Mouse (Mus musculus): ENCODE measurements around the gene Gm48552. TPM values are rescaled to one million over a fixed set of nuclear protein-coding genes. Genes with fewer than 3 reads are reported as not detected.
A peak's percentile ranks its signal among the peaks of the same experiment; 100 is the strongest.

The Gm48552 gene
- total RNA-seq (2021), result 1 to 10 TPM; 5.5 to 8.1 TPM
- long read RNA-seq, experiment 1, partial matches to known transcripts, result 0 of 2 reads
- long read RNA-seq, experiment 1, other reads (novel, unspliced or antisense), result 0 of 2 reads
- long read RNA-seq, experiment 2, partial matches to known transcripts, result 0 of 1 reads
- long read RNA-seq, experiment 2, other reads (novel, unspliced or antisense), result 0 of 1 reads

DNA sequence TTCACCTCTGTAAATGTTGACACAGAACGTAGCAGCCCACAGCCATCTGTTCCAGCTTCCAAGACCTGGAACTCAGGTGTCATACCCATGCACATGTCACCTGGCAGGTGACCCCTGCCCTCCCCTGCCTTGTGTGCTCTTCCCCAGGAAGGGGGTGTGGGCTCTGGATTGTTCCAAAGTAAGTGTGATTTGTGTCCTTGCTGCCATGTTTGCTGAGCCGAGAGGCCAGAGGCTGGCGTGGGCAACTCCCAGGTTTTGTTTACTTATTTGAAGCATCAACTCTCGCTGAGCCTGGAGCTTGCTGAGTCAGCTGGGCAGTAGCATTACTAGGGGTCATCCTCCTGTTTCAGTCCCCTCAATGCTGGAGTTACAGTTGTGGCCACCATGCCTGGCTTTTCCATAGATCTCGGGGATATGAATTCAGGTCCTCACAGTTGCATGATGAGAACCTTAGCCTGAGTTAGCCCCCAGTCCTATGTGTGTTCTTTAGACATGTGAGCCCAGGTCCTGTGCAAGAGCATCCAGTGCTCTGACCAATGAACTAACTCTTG is at the start of gene Gm48552:
Gene Gm48552 (plus strand): TSS at position 501 of the 551 bp plus-strand sequence.
- Histone ChIP-seq H3K4me3 (no peak within 1 kb of the TSS), H3K27ac (no peak within 1 kb of the TSS; the same call in 1 of the 2 replicates)
- DNase-seq (ENCODE audit: low spot score in 2 of 2), result no peak
- TF ChIP-seq CTCF (conservative IDR thresholded peaks at IDR 0.05), result no peak

- H3K27ac ChIP-seq, result no peak overlapping the region
- H3K4me3 ChIP-seq, result no peak overlapping the region
- DNase-seq (ENCODE audit: low spot score in 2 of 2), result no peak
- no peak for TF ChIP-seq CTCF (conservative IDR thresholded peaks at IDR 0.05)
These were observed 48.1 kb upstream of the Gm48552 start for GRCm38 (mm10) chr10:81340551-81341332.

GRCm38 (mm10) chr10:81341333-81341949 is 47.4 kb upstream of the Gm48552 start:
- Histone ChIP-seq H3K27ac (no peak overlapping the region), H3K4me3 (no peak overlapping the region)
- peak; percentile 92 for TF ChIP-seq CTCF (conservative IDR thresholded peaks at IDR 0.05)
- peak in 1 of 2 experiments; percentile 68 for DNase-seq (ENCODE audit: low spot score in 2 of 2)

- Histone ChIP-seq H3K4me3 (peak within 1 kb of the TSS; percentile 49), H3K27ac (peak within 1 kb of the TSS; percentile 37; the same call in 1 of the 2 replicates)
- no peak for DNase-seq (ENCODE audit: low spot score in 2 of 2)
- TF ChIP-seq CTCF (conservative IDR thresholded peaks at IDR 0.05), result no peak
These were observed 45.9 kb upstream of the Gm48552 start, which contains the start of gene Gipc3 for GRCm38 (mm10) chr10:81342686-81343505. TSS of gene Gipc3 (minus strand) at chr10:81343266.

DNA sequence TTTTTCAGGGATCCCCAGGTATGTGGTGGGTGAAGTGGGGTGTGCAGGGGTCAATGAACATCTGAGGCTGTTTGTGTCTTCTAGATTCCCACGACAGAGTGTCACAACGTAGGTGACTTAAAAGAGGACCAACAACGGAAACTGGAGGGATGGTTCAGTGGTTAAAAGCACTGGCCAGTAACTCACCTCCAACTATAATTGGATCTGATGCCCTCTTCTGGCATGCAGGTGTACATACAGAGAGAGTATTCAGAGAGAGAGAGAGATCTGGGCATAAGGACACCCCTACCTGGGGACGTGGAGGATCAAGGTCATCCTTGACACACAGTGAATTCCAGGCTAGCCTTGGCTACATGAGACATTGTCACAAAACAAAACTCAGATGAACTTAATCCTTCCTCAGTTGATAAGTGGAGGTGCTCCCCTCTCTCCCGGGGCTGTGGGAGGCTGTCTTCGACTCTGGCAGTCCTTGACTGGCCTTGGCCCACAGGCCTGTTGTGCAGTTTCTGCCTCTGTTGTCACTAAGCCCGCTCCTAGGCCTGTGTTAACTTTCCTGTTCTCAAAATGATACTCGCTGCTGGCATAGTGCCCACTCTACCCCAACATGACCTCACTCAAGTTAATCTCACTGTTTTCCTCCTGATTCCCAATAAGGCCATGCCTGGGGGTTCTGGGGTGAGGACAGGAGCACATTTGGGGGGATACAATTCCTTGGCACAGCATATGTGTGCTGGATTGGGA is 44.2 kb upstream of the Gm48552 start:
- no peak for DNase-seq (ENCODE audit: low spot score in 2 of 2)
- TF ChIP-seq CTCF (conservative IDR thresholded peaks at IDR 0.05), result peak; percentile 65
- no peak overlapping the region for H3K4me3 ChIP-seq
- no peak overlapping the region for H3K27ac ChIP-seq

- no peak for DNase-seq (ENCODE audit: low spot score in 2 of 2)
- TF ChIP-seq CTCF (conservative IDR thresholded peaks at IDR 0.05), result no peak
- H3K4me3 ChIP-seq, result no peak overlapping the region
These were observed 43.7 kb upstream of the Gm48552 start for GRCm38 (mm10) chr10:81345162-81345534.

DNA sequence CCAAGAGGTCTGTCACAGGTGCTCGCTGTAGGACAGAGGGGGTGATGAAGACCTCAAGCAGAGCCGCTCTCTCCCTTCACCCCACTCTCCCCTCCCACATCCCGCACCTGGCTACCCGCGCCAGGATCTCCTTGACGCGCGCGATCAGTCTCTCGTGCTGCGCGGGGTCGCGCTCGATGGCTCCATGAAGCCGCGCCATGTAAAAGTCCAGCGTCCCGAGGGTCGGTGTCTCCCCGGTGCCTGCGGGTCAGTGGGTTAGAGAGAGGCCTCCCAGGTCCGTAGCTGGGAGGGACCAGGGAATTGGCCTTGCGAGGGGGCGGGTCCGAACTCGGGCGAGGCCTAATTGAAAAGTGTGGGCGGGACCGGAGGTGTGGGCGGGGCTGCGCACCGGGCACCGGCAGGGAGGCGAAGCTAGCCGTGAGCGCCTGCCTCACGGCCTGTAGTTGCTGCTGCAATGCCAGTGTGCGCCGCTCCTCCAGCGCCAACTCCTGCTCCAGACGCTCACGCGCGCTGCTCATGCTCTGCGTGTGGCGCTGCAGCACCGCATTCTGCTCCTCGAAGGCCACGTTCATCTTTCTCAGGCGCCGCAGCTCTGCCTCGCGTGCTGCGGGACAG is 42.2 kb upstream of the Gm48552 start:
- peak; percentile 60 for TF ChIP-seq CTCF (conservative IDR thresholded peaks at IDR 0.05)
- Histone ChIP-seq H3K4me3 (no peak overlapping the region), H3K27ac (no peak overlapping the region)
- DNase-seq (ENCODE audit: low spot score in 2 of 2), result peak in 1 of 2 experiments; percentile 47

More at GRCm38 (mm10) chr10:81345162-81345534, 43.7 kb upstream of the Gm48552 start:
- no peak overlapping the region for H3K27ac ChIP-seq

- peak overlapping the region; percentile 84; the same call in 1 of the 2 replicates for H3K4me3 ChIP-seq
- H3K27ac ChIP-seq, result no peak overlapping the region
- no peak for TF ChIP-seq CTCF (conservative IDR thresholded peaks at IDR 0.05)
- no peak for DNase-seq (ENCODE audit: low spot score in 2 of 2)
These were observed 39.7 kb upstream of the Gm48552 start for GRCm38 (mm10) chr10:81349146-81349545.

GRCm38 (mm10) chr10:81349961-81350350 is 38.8 kb upstream of the Gm48552 start:
- peak overlapping the region; percentile 84 for H3K4me3 ChIP-seq
- DNase-seq (ENCODE audit: low spot score in 2 of 2), result no peak
- TF ChIP-seq CTCF (conservative IDR thresholded peaks at IDR 0.05), result no peak
- H3K27ac ChIP-seq, result peak overlapping the region; percentile 76

DNA sequence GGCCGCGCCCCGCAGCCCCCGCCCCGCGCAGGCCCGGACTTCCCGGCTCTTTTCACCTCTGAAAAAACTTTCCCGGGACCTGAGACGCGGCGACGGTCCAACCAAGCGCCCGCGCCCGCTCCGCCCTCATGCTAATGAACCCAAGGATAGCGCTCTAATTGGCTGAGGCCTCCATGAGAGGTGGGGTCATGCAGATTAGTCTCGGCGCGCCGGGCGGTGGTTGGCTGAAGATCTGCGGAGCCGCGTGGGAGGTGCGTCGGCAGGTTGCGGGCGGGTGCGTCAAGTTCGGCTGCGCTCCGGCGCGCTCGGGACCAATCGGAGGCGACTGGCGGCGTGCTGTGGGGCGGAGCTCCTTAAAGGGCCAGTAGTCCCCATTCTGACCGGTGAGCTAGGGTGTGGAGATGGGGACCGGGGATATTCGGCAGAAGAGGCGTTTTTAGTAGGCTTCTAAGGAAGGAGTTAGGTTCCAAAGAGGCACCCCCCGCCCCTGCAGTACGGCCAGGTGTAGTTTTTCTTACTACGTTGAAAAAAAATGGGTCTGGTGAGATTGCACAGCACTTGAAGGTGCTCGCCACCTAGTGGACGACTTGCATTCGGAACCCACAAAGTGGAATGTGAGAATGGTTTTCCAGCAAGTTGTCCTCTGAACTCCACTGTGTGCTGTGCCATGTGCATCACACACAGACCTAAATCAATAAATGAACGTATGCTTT is 38.3 kb upstream of the Gm48552 start, which contains the start of gene Hmg20b:
Gene Hmg20b (minus strand): TSS at position 130 of the 713 bp plus-strand sequence.
- peak; percentile 93 for TF ChIP-seq CTCF (conservative IDR thresholded peaks at IDR 0.05)
- peak; percentile 99 to 100 for DNase-seq (ENCODE audit: low spot score in 2 of 2)
- peak within 1 kb of the TSS; percentile 84 for H3K4me3 ChIP-seq
- H3K27ac ChIP-seq, result peak within 1 kb of the TSS; percentile 92

All from layer of hippocampus, adult 2 months (tissue).